Mouse (Mus musculus) common myeloid progenitor, adult 5-6 weeks (primary cell): ENCODE data around the gene Sash3. TPM values are rescaled to one million over a fixed set of nuclear protein-coding genes. Genes with fewer than 3 reads are reported as not detected.

ENCODE experiments used
- ATAC-seq: replicated peaks from 2 replicates; pipeline ENCODE4 v1.8.0; 2016; ENCODE audit warnings: low read depth, mild to moderate bottlenecking, moderate TSS enrichment, inconsistent platforms; ENCODE audit not compliant: poor library complexity, severe bottlenecking
- total RNA-seq: library from RNA; stranded (forward); fragments of 200-1000, 187-1606 nt; gene quantifications from 2 replicates; pipeline ENCODE4 v1.2.3, GENCODE M21; 2017

Sash3 gene
- 96.2 and 103 TPM in 2 replicates for total RNA-seq

- ATAC-seq: peak; percentile 79
These were observed at the start of gene Sash3 for GRCm38 (mm10) chrX:48146262-48146661. TSS of gene Sash3 (plus strand) at chrX:48146436.

- ATAC-seq: no peak
These were observed 49.7 kb upstream of the Sash3 start for GRCm38 (mm10) chrX:48096580-48096979.

GRCm38 (mm10) chrX:48098470-48099129 is 47.6 kb upstream of the Sash3 start:
- peak; percentile 52; the same call in 1 of the 2 replicates for ATAC-seq

GRCm38 (mm10) chrX:48099871-48100270 is 46.4 kb upstream of the Sash3 start:
- no peak for ATAC-seq

- no peak for ATAC-seq
These were observed 43.0 kb upstream of the Sash3 start for GRCm38 (mm10) chrX:48103256-48103655.

- ATAC-seq: no peak
These were observed 41.3 kb upstream of the Sash3 start for GRCm38 (mm10) chrX:48104736-48105441.

GRCm38 (mm10) chrX:48106226-48106625 is 40.0 kb upstream of the Sash3 start:
- ATAC-seq: peak; percentile 95

- ATAC-seq: no peak
These were observed 37.6 kb upstream of the Sash3 start, which contains the start of gene Xpnpep2 for GRCm38 (mm10) chrX:48108394-48109315. TSS of gene Xpnpep2 (plus strand) at chrX:48108725.

GRCm38 (mm10) chrX:48109316-48109655 is 37.0 kb upstream of the Sash3 start:
- no peak for ATAC-seq

- no peak for ATAC-seq
These were observed 26.9 kb upstream of the Sash3 start for GRCm38 (mm10) chrX:48119294-48119693.

- peak; percentile 81 for ATAC-seq
These were observed 21.8 kb upstream of the Sash3 start for GRCm38 (mm10) chrX:48124132-48125071.

- no peak for ATAC-seq
These were observed 19.2 kb upstream of the Sash3 start for GRCm38 (mm10) chrX:48126903-48127476.

- peak; percentile 70 for ATAC-seq
These were observed 18.6 kb upstream of the Sash3 start for GRCm38 (mm10) chrX:48127502-48128218.

- ATAC-seq: no peak
These were observed 17.1 kb upstream of the Sash3 start for GRCm38 (mm10) chrX:48129167-48129566.

GRCm38 (mm10) chrX:48136935-48137334 is 9.3 kb upstream of the Sash3 start:
- ATAC-seq: peak; percentile 22; the same call in 1 of the 2 replicates

- ATAC-seq: no peak
These were observed 8.2 kb upstream of the Sash3 start for GRCm38 (mm10) chrX:48138011-48138410.

- ATAC-seq: peak; percentile 57
These were observed 7.5 kb upstream of the Sash3 start for GRCm38 (mm10) chrX:48138539-48139275.
